Mouse (Mus musculus): Measurements from ENCODE around the gene Sec61a2. TPM values are rescaled to one million over a fixed set of nuclear protein-coding genes. Genes with fewer than 3 reads are reported as not detected.

The Sec61a2 gene
- polyA plus RNA-seq, 1 experiment from 2014 or later: 67.5 TPM

GRCm38 (mm10) chr2:5930291-5931054, 35.2 kb upstream of the Sec61a2 start:
- H3K27me3 ChIP-seq (replicated peaks): no peaks in the 10 kb centered on the region
- H3K4me3 ChIP-seq (replicated peaks): no peak overlapping the region
- no peak overlapping the region for H3K27ac ChIP-seq
- H3K4me2 ChIP-seq: no peak overlapping the region
- ATAC-seq (ENCODE audit: insufficient read depth, low FRiP score, low read depth): no peak
- 84% methylated on average over 18 of the region's 18 CpGs for WGBS
- H3K9ac ChIP-seq: no peak overlapping the region
- no peaks in the 10 kb centered on the region for H3K9me3 ChIP-seq
- H3K4me1 ChIP-seq: no peaks in the 10 kb centered on the region
- no peaks in the 10 kb centered on the region for H3K36me3 ChIP-seq

- WGBS: 82% methylated on average over 5 of the region's 5 CpGs
- Histone ChIP-seq H3K27me3 (replicated peaks) (no peaks in the 10 kb centered on the region), H3K4me1 (no peaks in the 10 kb centered on the region), H3K4me3 (replicated peaks) (no peak overlapping the region), H3K27ac (no peak overlapping the region), H3K9ac (no peak overlapping the region), H3K9me3 (no peaks in the 10 kb centered on the region), H3K4me2 (no peak overlapping the region), H3K36me3 (no peaks in the 10 kb centered on the region)
- peak; percentile 56; the same call in 1 of the 2 replicates for ATAC-seq (ENCODE audit: insufficient read depth, low FRiP score, low read depth)
These were observed 34.6 kb upstream of the Sec61a2 start for GRCm38 (mm10) chr2:5929793-5930192.

DNA sequence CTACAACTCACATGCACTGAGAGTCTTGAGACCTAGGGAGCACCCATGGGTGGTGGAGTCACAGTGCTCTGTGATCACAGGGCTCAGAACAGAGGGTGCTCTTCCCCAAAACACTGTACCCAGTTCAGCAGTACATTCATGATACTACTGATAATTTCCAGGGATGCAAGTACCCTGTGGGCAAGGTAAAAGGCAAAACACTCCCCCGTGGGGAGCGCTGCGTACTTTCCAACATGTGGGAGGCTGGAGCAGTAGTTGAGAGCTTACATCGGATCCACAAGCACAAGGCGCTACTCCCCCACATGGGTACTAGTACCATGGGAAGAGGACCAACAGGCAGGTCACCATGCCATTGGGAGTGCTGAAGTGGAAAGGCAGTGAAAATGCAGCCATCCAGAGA, 32.2 kb upstream of the Sec61a2 start:
- H3K9me3 ChIP-seq: no peaks in the 10 kb centered on the region
- no peak overlapping the region for H3K4me3 ChIP-seq (replicated peaks)
- no peak for ATAC-seq (ENCODE audit: insufficient read depth, low FRiP score, low read depth)
- H3K36me3 ChIP-seq: no peaks in the 10 kb centered on the region
- H3K27ac ChIP-seq: no peak overlapping the region
- no peak overlapping the region for H3K9ac ChIP-seq
- H3K27me3 ChIP-seq (replicated peaks): no peaks in the 10 kb centered on the region
- no peak overlapping the region for H3K4me2 ChIP-seq
- H3K4me1 ChIP-seq: no peaks in the 10 kb centered on the region
- WGBS: 97% methylated on average over 5 of the region's 5 CpGs

- Histone ChIP-seq H3K27me3 (replicated peaks) (no peaks in the 10 kb centered on the region), H3K4me1 (no peaks in the 10 kb centered on the region), H3K4me3 (replicated peaks) (no peak overlapping the region), H3K27ac (no peak overlapping the region), H3K9ac (no peak overlapping the region), H3K4me2 (no peak overlapping the region), H3K9me3 (no peaks in the 10 kb centered on the region), H3K36me3 (no peaks in the 10 kb centered on the region)
- 84% methylated on average over 9 of the region's 9 CpGs for WGBS
- ATAC-seq (ENCODE audit: insufficient read depth, low FRiP score, low read depth): no peak
These were observed 28.6 kb upstream of the Sec61a2 start for GRCm38 (mm10) chr2:5923786-5924185.

DNA sequence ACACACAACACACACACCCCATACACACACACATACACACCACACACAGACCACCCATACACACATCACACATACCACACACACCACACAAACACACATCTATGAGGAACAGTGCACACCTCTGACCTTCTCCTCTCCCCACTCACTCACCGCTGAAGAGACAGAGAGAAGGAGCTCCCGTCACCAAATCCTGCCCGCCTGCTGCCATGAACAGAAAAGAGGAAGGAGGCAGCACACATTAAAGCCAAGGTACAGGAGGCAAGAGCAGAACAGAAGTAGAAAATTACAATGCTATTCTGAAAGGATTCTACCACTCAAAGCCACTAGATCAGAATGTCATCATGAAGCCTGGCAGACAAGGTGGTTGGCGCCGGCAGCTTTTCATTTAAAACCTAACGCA, 27.6 kb upstream of the Sec61a2 start:
- ATAC-seq (ENCODE audit: insufficient read depth, low FRiP score, low read depth): no peak
- no peak overlapping the region for H3K4me2 ChIP-seq
- no peak overlapping the region for H3K9ac ChIP-seq
- no peak overlapping the region for H3K27ac ChIP-seq
- no peak overlapping the region for H3K4me3 ChIP-seq (replicated peaks)
- H3K9me3 ChIP-seq: no peaks in the 10 kb centered on the region
- no peaks in the 10 kb centered on the region for H3K36me3 ChIP-seq
- no peaks in the 10 kb centered on the region for H3K27me3 ChIP-seq (replicated peaks)
- H3K4me1 ChIP-seq: no peaks in the 10 kb centered on the region
- 93% methylated on average over 6 of the region's 6 CpGs for WGBS

GRCm38 (mm10) chr2:5911282-5911965, 16.2 kb upstream of the Sec61a2 start:
- Histone ChIP-seq H3K4me3 (replicated peaks) (no peak overlapping the region), H3K27me3 (replicated peaks) (no peaks in the 10 kb centered on the region), H3K4me2 (no peak overlapping the region), H3K36me3 (no peaks in the 10 kb centered on the region), H3K27ac (no peak overlapping the region), H3K4me1 (no peaks in the 10 kb centered on the region), H3K9ac (no peak overlapping the region), H3K9me3 (no peaks in the 10 kb centered on the region)
- 54% methylated on average over 16 of the region's 16 CpGs for WGBS
- no peak for ATAC-seq (ENCODE audit: insufficient read depth, low FRiP score, low read depth)

DNA sequence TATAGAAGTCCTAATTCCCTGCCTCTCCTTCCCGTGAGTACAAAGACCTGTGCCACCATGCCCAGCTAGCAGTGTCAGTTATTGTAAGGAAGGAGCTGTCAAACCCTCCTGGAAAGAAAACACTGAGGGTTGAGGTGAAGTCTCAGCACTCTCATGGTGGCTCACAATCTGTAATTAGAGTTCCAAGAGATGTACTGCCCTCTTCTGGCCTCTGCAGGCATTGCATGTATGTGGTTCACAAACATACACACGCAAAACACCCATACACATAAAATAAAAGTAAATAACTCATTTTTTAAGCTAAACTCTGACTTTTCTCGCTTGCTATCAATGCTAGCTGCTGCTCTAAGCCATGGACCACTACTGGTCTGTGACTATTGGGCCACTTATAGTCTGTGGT, 11.4 kb upstream of the Sec61a2 start:
- no peaks in the 10 kb centered on the region for H3K9me3 ChIP-seq
- no peaks in the 10 kb centered on the region for H3K27me3 ChIP-seq (replicated peaks)
- no peak for ATAC-seq (ENCODE audit: insufficient read depth, low FRiP score, low read depth)
- H3K9ac ChIP-seq: no peak overlapping the region
- no peaks in the 10 kb centered on the region for H3K36me3 ChIP-seq
- no peak overlapping the region for H3K4me2 ChIP-seq
- H3K4me3 ChIP-seq (replicated peaks): no peak overlapping the region
- no peak overlapping the region for H3K27ac ChIP-seq
- no peaks in the 10 kb centered on the region for H3K4me1 ChIP-seq
- WGBS: 57% methylated on average over 3 of the region's 3 CpGs

DNA sequence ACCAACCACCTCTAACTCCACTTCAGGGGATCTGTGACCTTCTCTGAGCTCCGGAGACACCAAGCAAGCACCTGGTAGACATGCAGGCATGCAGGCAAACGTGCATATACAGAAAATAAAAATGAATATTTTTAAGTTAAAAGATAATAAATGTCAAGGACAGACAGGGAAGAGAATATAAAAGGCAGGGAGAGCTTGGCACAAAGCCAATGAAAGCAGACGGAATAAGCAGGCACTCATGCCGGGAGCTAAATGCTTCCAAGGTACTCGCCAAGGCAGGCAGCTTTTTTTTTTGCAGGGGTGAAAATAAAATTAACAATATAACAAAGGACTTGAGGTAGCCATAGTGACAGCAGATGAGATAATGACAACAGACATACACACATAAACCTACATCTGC, 10.9 kb upstream of the Sec61a2 start:
- Histone ChIP-seq H3K27me3 (replicated peaks) (no peaks in the 10 kb centered on the region), H3K4me3 (replicated peaks) (no peak overlapping the region), H3K9me3 (no peaks in the 10 kb centered on the region), H3K4me1 (no peaks in the 10 kb centered on the region), H3K27ac (no peak overlapping the region), H3K36me3 (no peaks in the 10 kb centered on the region), H3K4me2 (no peak overlapping the region), H3K9ac (no peak overlapping the region)
- ATAC-seq (ENCODE audit: insufficient read depth, low FRiP score, low read depth): no peak
- WGBS: 24% methylated on average over 5 of the region's 5 CpGs

DNA sequence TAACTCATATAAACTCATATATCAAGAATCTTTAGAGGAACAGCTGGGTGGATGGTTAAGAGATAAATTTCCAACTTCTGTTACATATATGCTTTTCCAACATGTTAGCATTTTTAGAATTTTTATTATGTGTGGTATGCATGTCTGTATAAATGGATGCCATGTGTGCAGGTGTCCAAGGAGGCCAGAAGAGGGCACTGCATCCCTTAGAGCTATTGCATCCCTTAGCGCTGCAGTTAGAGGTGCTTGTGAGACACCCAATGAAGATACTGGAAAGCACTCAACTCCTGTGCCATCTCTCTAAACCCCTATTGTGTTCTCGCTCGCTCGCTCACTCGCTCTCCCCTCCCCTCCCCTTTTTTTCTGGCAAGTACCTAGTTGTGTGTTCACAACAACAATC, 4.9 kb upstream of the Sec61a2 start:
- no peaks in the 10 kb centered on the region for H3K4me1 ChIP-seq
- no peak overlapping the region for H3K9ac ChIP-seq
- ATAC-seq (ENCODE audit: insufficient read depth, low FRiP score, low read depth): no peak
- H3K4me2 ChIP-seq: no peak overlapping the region
- H3K36me3 ChIP-seq: no peaks in the 10 kb centered on the region
- H3K4me3 ChIP-seq (replicated peaks): no peak overlapping the region
- WGBS: 69% methylated on average over 5 of the region's 5 CpGs
- no peaks in the 10 kb centered on the region for H3K27me3 ChIP-seq (replicated peaks)
- no peak overlapping the region for H3K27ac ChIP-seq
- H3K9me3 ChIP-seq: no peaks in the 10 kb centered on the region

DNA sequence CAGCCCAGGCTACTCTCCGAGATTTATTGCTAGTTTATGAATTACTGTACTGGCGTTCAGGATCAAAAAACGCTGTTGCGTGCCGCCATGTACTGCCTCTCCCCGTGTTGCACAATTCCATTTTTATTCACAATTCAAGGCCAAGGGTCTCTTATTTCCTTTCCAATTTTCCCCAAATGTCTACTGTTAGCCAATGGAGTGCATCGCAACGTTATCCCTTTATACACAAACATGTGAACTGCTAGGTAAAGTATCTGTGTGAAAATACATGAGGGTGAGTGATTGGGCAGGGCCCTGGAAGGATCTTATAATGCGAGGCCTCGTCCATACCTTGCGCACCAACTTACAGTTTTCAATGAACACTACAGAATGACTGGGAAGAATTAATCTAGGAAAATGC, 936 bp downstream of the Sec61a2 start:
- Histone ChIP-seq H3K4me2 (peak overlapping the region; percentile 66), H3K9me3 (no peaks in the 10 kb centered on the region), H3K27ac (peak overlapping the region; percentile 92; the same call in 1 of the 2 replicates), H3K27me3 (replicated peaks) (no peaks in the 10 kb centered on the region), H3K9ac (peak overlapping the region; percentile 92; the same call in 1 of the 2 replicates), H3K4me3 (replicated peaks) (peak overlapping the region; percentile 94), H3K36me3 (peaks cover 5% of the 10 kb centered on the region; the same call in 1 of the 2 replicates), H3K4me1 (peaks cover 9% of the 10 kb centered on the region)
- 28% methylated on average over 11 of the region's 11 CpGs for WGBS
- ATAC-seq (ENCODE audit: insufficient read depth, low FRiP score, low read depth): no peak

GRCm38 (mm10) chr2:5889412-5889811, 5.8 kb downstream of the Sec61a2 start:
- ATAC-seq (ENCODE audit: insufficient read depth, low FRiP score, low read depth): no peak
- H3K4me3 ChIP-seq (replicated peaks): no peak overlapping the region
- H3K4me2 ChIP-seq: no peak overlapping the region
- H3K9me3 ChIP-seq: no peaks in the 10 kb centered on the region
- H3K27ac ChIP-seq: no peak overlapping the region
- no peak overlapping the region for H3K9ac ChIP-seq
- H3K4me1 ChIP-seq: peaks cover 8% of the 10 kb centered on the region
- 50% methylated on average over 2 of the region's 2 CpGs for WGBS
- peaks cover 29% of the 10 kb centered on the region for H3K36me3 ChIP-seq
- no peaks in the 10 kb centered on the region for H3K27me3 ChIP-seq (replicated peaks)

- Histone ChIP-seq H3K9ac (no peak overlapping the region), H3K4me2 (no peak overlapping the region), H3K36me3 (peaks cover 31% of the 10 kb centered on the region), H3K27ac (no peak overlapping the region), H3K9me3 (no peaks in the 10 kb centered on the region), H3K27me3 (replicated peaks) (no peaks in the 10 kb centered on the region), H3K4me1 (peaks cover 5% of the 10 kb centered on the region; the same call in 1 of the 2 replicates), H3K4me3 (replicated peaks) (no peak overlapping the region)
- no peak for ATAC-seq (ENCODE audit: insufficient read depth, low FRiP score, low read depth)
- 78% methylated on average over 5 of the region's 5 CpGs for WGBS
These were observed 6.4 kb downstream of the Sec61a2 start for GRCm38 (mm10) chr2:5888865-5889264.

All from stomach, embryonic 15.5 days (tissue).